Mouse (Mus musculus) intestine, postnatal 0 days (tissue): ENCODE measurements around the gene Pfn1. TPM values are rescaled to one million over a fixed set of nuclear protein-coding genes. Genes with fewer than 3 reads are reported as not detected.
A peak's percentile ranks its signal among the peaks of the same experiment; 100 is the strongest.

Experiments used
- ATAC-seq: fragments of 200-750 bp; cut with Nextera tagmentation; 2 replicates; pipeline ENCODE4 v1.8.0; 2017; ENCODE audit warnings: mild to moderate bottlenecking, moderate TSS enrichment, moderate library complexity
- H3K27ac ChIP-seq: fragments of 300-500 bp; sonication (generic); 2 replicates; pipeline ENCODE4 v1.5.1; 2014; ENCODE audit warnings: mild to moderate bottlenecking, low read depth, low read length, moderate library complexity
- H3K27me3 ChIP-seq: fragments of 300-500 bp; sonication (generic); replicated peaks from 2 replicates; pipeline ENCODE4 v1.6.1; 2014; ENCODE audit warnings: low read length, mixed read lengths; ENCODE audit not compliant: control insufficient read depth, insufficient read depth
- H3K36me3 ChIP-seq: fragments of 300-500 bp; sonication (generic); 2 replicates; pipeline ENCODE4 v1.6.1; 2014; ENCODE audit warnings: mild to moderate bottlenecking, moderate library complexity; ENCODE audit not compliant: control insufficient read depth, insufficient read depth
- H3K4me1 ChIP-seq: fragments of 300-500 bp; sonication (generic); replicated peaks from 2 replicates; pipeline ENCODE4 v1.6.1; 2014; ENCODE audit warnings: antibody characterized with exemption, low read length, mixed read lengths; ENCODE audit not compliant: control insufficient read depth, insufficient read depth
- H3K4me2 ChIP-seq: fragments of 300-500 bp; sonication (generic); replicated peaks from 2 replicates; pipeline ENCODE4 v1.6.1; 2014; ENCODE audit warnings: low read depth, mild to moderate bottlenecking, moderate library complexity
- H3K4me3 ChIP-seq: fragments of 300-500 bp; sonication (generic); 2 replicates; pipeline ENCODE4 v1.5.1; 2014; ENCODE audit warnings: low read depth, low read length
- H3K9ac ChIP-seq: fragments of 300-500 bp; sonication (generic); 2 replicates; pipeline ENCODE4 v1.6.1; 2014; ENCODE audit warnings: mild to moderate bottlenecking, low read depth, low read length
- H3K9me3 ChIP-seq: fragments of 300-500 bp; sonication (generic); 2 replicates; pipeline ENCODE4 v1.6.1; 2016; ENCODE audit warnings: mixed run types; ENCODE audit not compliant: control insufficient read depth
- CTCF ChIP-seq: sonication (generic); IDR thresholded peaks from 2 replicates; pipeline ENCODE4 v1.5.1; 2016; ENCODE audit warnings: low read depth, mild to moderate bottlenecking, control low read depth, antibody characterized with exemption, moderate library complexity
- WGBS: fragments of 180-500 bp; shearing (Covaris S2); extraction: QIAGEN DNeasy Blood & Tissue Kit; methylation state at CpG from one replicate; pipeline ENCODE4 v1.1.7; 2014; 5-methylcytosine and 5-hydroxymethylcytosine counted together
- polyA plus RNA-seq: library from polyadenylated mRNA; unstranded; fragments of >200 nt; fragmentation: Nextera tagmentation; extraction: Ambion mirVana; gene quantifications from 2 replicates; pipeline ENCODE4 v1.2.1, GENCODE M21; 2015

Pfn1 gene
- polyA plus RNA-seq, 1 experiment from 2014 or later = 1,961 TPM

- peak; percentile 54 for ATAC-seq
Observed at GRCm38 (mm10) chr11:70687601-70688199, 33.3 kb upstream of the Pfn1 start, which contains the start of gene Camta2. Camta2 (minus strand) TSS chr11:70688105.

GRCm38 (mm10) chr11:70686901-70687566 is 32.6 kb upstream of the Pfn1 start:
- 1% methylated on average over 16 of the region's 16 CpGs for WGBS
- peak; percentile 36; the same call in 1 of the 2 replicates for ATAC-seq
- Histone ChIP-seq H3K36me3 (peaks cover 33% of the 10 kb centered on the region), H3K4me3 (peak overlapping the region; percentile 80), H3K4me2 (peak overlapping the region; percentile 93), H3K27me3 (no peaks in the 10 kb centered on the region), H3K9ac (peak overlapping the region; percentile 85), H3K27ac (peak overlapping the region; percentile 92), H3K9me3 (no peaks in the 10 kb centered on the region), H3K4me1 (peaks cover 12% of the 10 kb centered on the region)
- peak; percentile 42 for TF ChIP-seq CTCF

More at GRCm38 (mm10) chr11:70687601-70688199, 33.3 kb upstream of the Pfn1 start, which contains the start of gene Camta2:
- Histone ChIP-seq H3K4me1 (peaks cover 12% of the 10 kb centered on the region), H3K9me3 (no peaks in the 10 kb centered on the region), H3K9ac (peak within 1 kb of the TSS; percentile 85), H3K36me3 (peaks cover 26% of the 10 kb centered on the region), H3K27ac (peak within 1 kb of the TSS; percentile 92), H3K27me3 (no peaks in the 10 kb centered on the region), H3K4me2 (peak within 1 kb of the TSS; percentile 93), H3K4me3 (peak within 1 kb of the TSS; percentile 80)
- WGBS = under 1% methylated on average over 48 of the region's 55 CpGs
- TF ChIP-seq CTCF = peak; percentile 73

GRCm38 (mm10) chr11:70683640-70684039 is 29.2 kb upstream of the Pfn1 start:
- no peak overlapping the region for H3K4me2 ChIP-seq
- H3K9me3 ChIP-seq = no peaks in the 10 kb centered on the region
- no peak for ATAC-seq
- H3K4me1 ChIP-seq = peaks cover 8% of the 10 kb centered on the region
- H3K4me3 ChIP-seq = no peak overlapping the region
- no peaks in the 10 kb centered on the region for H3K27me3 ChIP-seq
- 84% methylated on average over 5 of the region's 5 CpGs for WGBS
- TF ChIP-seq CTCF = no peak
- no peak overlapping the region for H3K9ac ChIP-seq
- H3K36me3 ChIP-seq = peaks cover 54% of the 10 kb centered on the region
- H3K27ac ChIP-seq = no peak overlapping the region

GRCm38 (mm10) chr11:70681897-70682581 is 27.6 kb upstream of the Pfn1 start:
- Histone ChIP-seq H3K36me3 (peaks cover 64% of the 10 kb centered on the region), H3K4me1 (peaks cover 6% of the 10 kb centered on the region), H3K27ac (peak overlapping the region; percentile 35; the same call in 1 of the 2 replicates), H3K4me3 (no peak overlapping the region), H3K4me2 (no peak overlapping the region), H3K9me3 (no peaks in the 10 kb centered on the region), H3K9ac (no peak overlapping the region), H3K27me3 (no peaks in the 10 kb centered on the region)
- ATAC-seq = no peak; the same call in 1 of the 2 replicates
- TF ChIP-seq CTCF = peak; percentile 84
- 47% methylated on average over 11 of the region's 11 CpGs for WGBS

- Histone ChIP-seq H3K27me3 (no peaks in the 10 kb centered on the region), H3K36me3 (peaks cover 72% of the 10 kb centered on the region), H3K4me3 (no peak overlapping the region), H3K9me3 (no peaks in the 10 kb centered on the region), H3K4me2 (no peak overlapping the region), H3K27ac (no peak overlapping the region), H3K4me1 (no peaks in the 10 kb centered on the region; the same call in 1 of the 2 replicates), H3K9ac (no peak overlapping the region)
- 71% methylated on average over 12 of the region's 12 CpGs for WGBS
- TF ChIP-seq CTCF = no peak
- no peak for ATAC-seq
Observed at GRCm38 (mm10) chr11:70681170-70681569, 26.7 kb upstream of the Pfn1 start.

- no peaks in the 10 kb centered on the region for H3K27me3 ChIP-seq
- H3K9me3 ChIP-seq = no peaks in the 10 kb centered on the region
- no peak overlapping the region for H3K4me2 ChIP-seq
- WGBS = 88% methylated on average over 8 of the region's 8 CpGs
- no peak for ATAC-seq
- H3K27ac ChIP-seq = no peak overlapping the region
- H3K4me3 ChIP-seq = no peak overlapping the region
- H3K4me1 ChIP-seq = no peaks in the 10 kb centered on the region; the same call in 1 of the 2 replicates
- TF ChIP-seq CTCF = no peak
- peaks cover 77% of the 10 kb centered on the region for H3K36me3 ChIP-seq
- no peak overlapping the region for H3K9ac ChIP-seq
Observed at GRCm38 (mm10) chr11:70679894-70680293, 25.4 kb upstream of the Pfn1 start.
